Mouse (Mus musculus): ENCODE results near the gene Trpm4. TPM values are rescaled to one million over a fixed set of nuclear protein-coding genes. Genes with fewer than 3 reads are reported as not detected.

Trpm4 gene
- total RNA-seq (2014; rRNA removed) (22.6 and 35.4 TPM in 2 replicates), polyA plus RNA-seq (2015; fragmentation: Nextera tagmentation; extraction: Ambion mirVana) (10.4 and 10.7 TPM in 2 replicates)

- H3K9ac ChIP-seq (replicated peaks; ENCODE audit: low read length, poor library complexity, severe bottlenecking), result peak within 1 kb of the TSS; percentile 71
- H3K9me3 ChIP-seq (ENCODE audit: low read length), result no peaks in the 10 kb centered on the region
- peak; percentile 75 for DNase-seq (ENCODE audit: low spot score)
- peak; percentile 68 for ATAC-seq (ENCODE audit: low FRiP score)
- TF ChIP-seq CTCF (IDR thresholded peaks at IDR 0.05), result no peak
- no peaks in the 10 kb centered on the region for H3K36me3 ChIP-seq (ENCODE audit: insufficient read depth, low read length)
- no peaks in the 10 kb centered on the region for H3K4me1 ChIP-seq (ENCODE audit: insufficient read depth, low read length)
- peak within 1 kb of the TSS; percentile 80 for H3K27ac ChIP-seq (ENCODE audit: low read depth, low read length)
- H3K27me3 ChIP-seq (ENCODE audit: insufficient read depth, low read length), result no peaks in the 10 kb centered on the region
- 1% methylated on average over 38 of the region's 38 CpGs for WGBS
- H3K4me3 ChIP-seq (ENCODE audit: low read depth, low read length), result peak within 1 kb of the TSS; percentile 60
- H3K4me2 ChIP-seq (ENCODE audit: low read depth, low read length, poor library complexity, severe bottlenecking), result peak within 1 kb of the TSS; percentile 91
These were observed at the start of gene Trpm4 for GRCm38 (mm10) chr7:45333431-45333982. Gene Trpm4, minus strand, starts transcription at chr7:45333780.

GRCm38 (mm10) chr7:45376057-45376456, 42.5 kb upstream of the Trpm4 start:
- WGBS, result 79% methylated on average over 1 of the region's 1 CpGs
- H3K4me3 ChIP-seq (ENCODE audit: low read depth, low read length), result no peak overlapping the region
- no peaks in the 10 kb centered on the region for H3K9me3 ChIP-seq (ENCODE audit: low read length)
- H3K9ac ChIP-seq (replicated peaks; ENCODE audit: low read length, poor library complexity, severe bottlenecking), result no peak overlapping the region
- ATAC-seq (ENCODE audit: low FRiP score) (no peak), DNase-seq (ENCODE audit: low spot score) (no peak)
- H3K36me3 ChIP-seq (ENCODE audit: insufficient read depth, low read length), result peaks cover 51% of the 10 kb centered on the region
- H3K4me2 ChIP-seq (ENCODE audit: low read depth, low read length, poor library complexity, severe bottlenecking), result no peak overlapping the region
- H3K4me1 ChIP-seq (ENCODE audit: insufficient read depth, low read length), result no peaks in the 10 kb centered on the region
- H3K27ac ChIP-seq (ENCODE audit: low read depth, low read length), result no peak overlapping the region
- no peak for TF ChIP-seq CTCF (IDR thresholded peaks at IDR 0.05)
- no peaks in the 10 kb centered on the region for H3K27me3 ChIP-seq (ENCODE audit: insufficient read depth, low read length)

GRCm38 (mm10) chr7:45374620-45375019, 41.0 kb upstream of the Trpm4 start:
- H3K27ac ChIP-seq (ENCODE audit: low read depth, low read length), result no peak overlapping the region
- no peaks in the 10 kb centered on the region for H3K9me3 ChIP-seq (ENCODE audit: low read length)
- DNase-seq (ENCODE audit: low spot score) (no peak), ATAC-seq (ENCODE audit: low FRiP score) (no peak)
- TF ChIP-seq CTCF (IDR thresholded peaks at IDR 0.05), result no peak
- WGBS, result 93% methylated on average over 8 of the region's 8 CpGs
- no peak overlapping the region for H3K4me2 ChIP-seq (ENCODE audit: low read depth, low read length, poor library complexity, severe bottlenecking)
- H3K9ac ChIP-seq (replicated peaks; ENCODE audit: low read length, poor library complexity, severe bottlenecking), result no peak overlapping the region
- H3K4me1 ChIP-seq (ENCODE audit: insufficient read depth, low read length), result 0 out of 2 replicates have a peak, but pooled peaks cover 2% of the 10 kb centered on the region
- H3K4me3 ChIP-seq (ENCODE audit: low read depth, low read length), result no peak overlapping the region
- peaks cover 41% of the 10 kb centered on the region for H3K36me3 ChIP-seq (ENCODE audit: insufficient read depth, low read length)
- no peaks in the 10 kb centered on the region for H3K27me3 ChIP-seq (ENCODE audit: insufficient read depth, low read length)

- no peak overlapping the region for H3K4me2 ChIP-seq (ENCODE audit: low read depth, low read length, poor library complexity, severe bottlenecking)
- no peak overlapping the region for H3K27ac ChIP-seq (ENCODE audit: low read depth, low read length)
- H3K9ac ChIP-seq (replicated peaks; ENCODE audit: low read length, poor library complexity, severe bottlenecking), result no peak overlapping the region
- peaks cover 26% of the 10 kb centered on the region for H3K36me3 ChIP-seq (ENCODE audit: insufficient read depth, low read length)
- no peak for ATAC-seq (ENCODE audit: low FRiP score)
- TF ChIP-seq CTCF (IDR thresholded peaks at IDR 0.05), result no peak
- 82% methylated on average over 5 of the region's 5 CpGs for WGBS
- no peak for DNase-seq (ENCODE audit: low spot score)
- H3K4me1 ChIP-seq (ENCODE audit: insufficient read depth, low read length), result peaks cover 15% of the 10 kb centered on the region; the same call in 1 of the 2 replicates
- H3K9me3 ChIP-seq (ENCODE audit: low read length), result no peaks in the 10 kb centered on the region
- no peaks in the 10 kb centered on the region for H3K27me3 ChIP-seq (ENCODE audit: insufficient read depth, low read length)
- no peak overlapping the region for H3K4me3 ChIP-seq (ENCODE audit: low read depth, low read length)
These were observed 38.8 kb upstream of the Trpm4 start for GRCm38 (mm10) chr7:45372371-45372770.

DNA sequence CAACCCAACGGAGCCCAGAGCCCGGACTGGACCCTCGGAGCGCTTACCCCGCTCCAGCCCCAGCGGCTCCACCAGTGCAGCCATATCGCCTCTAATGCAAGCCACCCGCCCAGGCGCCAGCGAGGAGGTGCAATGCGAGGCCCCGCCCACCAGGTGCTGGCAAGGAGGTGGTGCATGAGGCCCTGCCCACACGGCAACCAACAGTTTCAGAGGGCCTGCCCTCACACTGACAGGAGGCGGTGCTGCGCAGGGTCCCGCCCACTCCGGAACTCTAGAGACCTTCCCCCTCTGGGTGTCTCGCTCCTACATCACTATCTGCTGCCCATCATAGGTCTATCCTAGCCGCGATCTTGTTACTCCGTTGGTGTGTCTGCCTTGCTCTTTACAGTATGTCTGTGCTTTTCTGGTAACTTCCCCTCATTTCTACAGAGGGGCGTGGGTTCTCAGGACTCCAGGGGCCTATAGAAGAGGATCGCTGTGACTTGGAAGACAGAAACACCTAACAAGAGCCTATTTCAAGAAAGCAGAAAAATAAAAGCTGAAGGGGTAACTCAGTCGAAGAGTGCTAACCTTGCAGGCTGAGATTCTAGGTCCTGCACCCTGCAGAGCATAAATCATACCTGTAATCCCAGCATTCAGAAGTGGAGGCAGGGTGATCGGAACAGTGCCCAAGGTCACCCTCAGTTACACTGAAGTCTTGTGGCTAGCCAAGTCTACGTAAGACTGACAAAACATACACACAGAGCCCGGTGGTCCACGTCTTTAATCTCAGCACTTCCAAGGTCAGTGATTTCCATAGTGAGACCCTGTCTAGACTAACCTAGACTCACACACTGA, 37.1 kb upstream of the Trpm4 start, which contains the start of gene Lin7b:
Gene Lin7b (minus strand): TSS at position 109 of the 837 bp plus-strand sequence.
- Histone ChIP-seq H3K4me1 (ENCODE audit: insufficient read depth, low read length) (peaks cover 15% of the 10 kb centered on the region; the same call in 1 of the 2 replicates), H3K4me3 (ENCODE audit: low read depth, low read length) (peak within 1 kb of the TSS; percentile 54), H3K27me3 (ENCODE audit: insufficient read depth, low read length) (no peaks in the 10 kb centered on the region), H3K27ac (ENCODE audit: low read depth, low read length) (peak within 1 kb of the TSS; percentile 39; the same call in 1 of the 2 replicates), H3K4me2 (ENCODE audit: low read depth, low read length, poor library complexity, severe bottlenecking) (peak within 1 kb of the TSS; percentile 92), H3K9me3 (ENCODE audit: low read length) (no peaks in the 10 kb centered on the region), H3K9ac (replicated peaks; ENCODE audit: low read length, poor library complexity, severe bottlenecking) (peak within 1 kb of the TSS; percentile 66), H3K36me3 (ENCODE audit: insufficient read depth, low read length) (peaks cover 10% of the 10 kb centered on the region)
- peak; percentile 40 for TF ChIP-seq CTCF (IDR thresholded peaks at IDR 0.05)
- DNase-seq (ENCODE audit: low spot score) (peak; percentile 85), ATAC-seq (ENCODE audit: low FRiP score) (peak; percentile 35)
- 12% methylated on average over 25 of the region's 28 CpGs for WGBS

Data from midbrain, postnatal 0 days (tissue).